Mouse (Mus musculus): Measurements from ENCODE around the gene Plekhd1. TPM values are rescaled to one million over a fixed set of nuclear protein-coding genes. Genes with fewer than 3 reads are reported as not detected.

The Plekhd1 gene
- total and polyA plus RNA-seq, 3 experiments = 0.04 TPM; not detected in 2

GRCm38 (mm10) chr12:80644506-80644868 is 47.9 kb upstream of the Plekhd1 start:
- H3K9ac ChIP-seq (ENCODE audit: control insufficient read depth, low read depth, low read length, poor library complexity, severe bottlenecking) = peak overlapping the region; percentile 85
- H3K36me3 ChIP-seq (ENCODE audit: control insufficient read depth in 1 of 2, insufficient read depth in 2 of 2, low read length in 2 of 2) = peaks cover 23 to 39% of the 10 kb centered on the region in 2 experiments
- TF ChIP-seq GATA1 (IDR thresholded peaks at IDR 0.05; ENCODE audit: low read depth, low read length) = no peak
- TF ChIP-seq POLR2A (IDR thresholded peaks at IDR 0.05; ENCODE audit: control insufficient read depth in 1 of 2, insufficient read depth in 1 of 2, low read depth in 1 of 2, low read length in 2 of 2, poor library complexity in 1 of 2) = peak in 1 of 2 experiments; percentile 6; a peak in 1 of 4 replicates
- no peak for TF ChIP-seq ELF1 (IDR thresholded peaks at IDR 0.05; ENCODE audit: low read depth, low read length)
- TF ChIP-seq BHLHE40 (IDR thresholded peaks at IDR 0.05; ENCODE audit: borderline replicate concordance, low read depth, low read length) = no peak
- peak overlapping the region; percentile 31 for H3K27ac ChIP-seq (ENCODE audit: control insufficient read depth, low read depth, low read length)
- peaks cover 12 to 13% of the 10 kb centered on the region in 2 experiments; a peak in 3 of 4 replicates for H3K4me1 ChIP-seq (ENCODE audit: control insufficient read depth in 1 of 2, insufficient read depth in 2 of 2, low read length in 2 of 2)
- peaks cover 67% of the 10 kb centered on the region for H3K79me2 ChIP-seq (ENCODE audit: control insufficient read depth, insufficient read depth, low read length, poor library complexity)
- no peak for DNase-seq (ENCODE audit: low read depth, low spot score)
- H3K27me3 ChIP-seq (ENCODE audit: control insufficient read depth in 1 of 2, insufficient read depth in 2 of 2, low read length in 2 of 2) = no peaks in the 10 kb centered on the region
- H3K4me3 ChIP-seq (ENCODE audit: control insufficient read depth in 1 of 2, insufficient read depth in 1 of 2, low read depth in 2 of 2, low read length in 2 of 2) = peak overlapping the region; percentile 79 to 84
- no peaks in the 10 kb centered on the region for H3K9me3 ChIP-seq (replicated peaks; ENCODE audit: insufficient read depth, low read length)

GRCm38 (mm10) chr12:80646377-80646776 is 46.0 kb upstream of the Plekhd1 start:
- Histone ChIP-seq H3K9me3 (replicated peaks; ENCODE audit: insufficient read depth, low read length) (no peaks in the 10 kb centered on the region), H3K79me2 (ENCODE audit: control insufficient read depth, insufficient read depth, low read length, poor library complexity) (peaks cover 65% of the 10 kb centered on the region), H3K9ac (ENCODE audit: control insufficient read depth, low read depth, low read length, poor library complexity, severe bottlenecking) (no peak overlapping the region), H3K27ac (ENCODE audit: control insufficient read depth, low read depth, low read length) (no peak overlapping the region), H3K36me3 (ENCODE audit: control insufficient read depth in 1 of 2, insufficient read depth in 2 of 2, low read length in 2 of 2) (peaks cover 10 to 33% of the 10 kb centered on the region in 2 experiments), H3K4me3 (ENCODE audit: control insufficient read depth in 1 of 2, insufficient read depth in 1 of 2, low read depth in 2 of 2, low read length in 2 of 2) (peak overlapping the region in 1 of 2 experiments; percentile 15; a peak in 1 of 4 replicates), H3K27me3 (ENCODE audit: control insufficient read depth in 1 of 2, insufficient read depth in 2 of 2, low read length in 2 of 2) (no peaks in the 10 kb centered on the region), H3K4me1 (ENCODE audit: control insufficient read depth in 1 of 2, insufficient read depth in 2 of 2, low read length in 2 of 2) (peaks cover 11 to 13% of the 10 kb centered on the region in 2 experiments; a peak in 3 of 4 replicates)
- no peak for DNase-seq (ENCODE audit: low read depth, low spot score)
- TF ChIP-seq POLR2AphosphoS2 (IDR thresholded peaks at IDR 0.05; ENCODE audit: low read length) (no peak), POLR2AphosphoS5 (IDR thresholded peaks at IDR 0.05; ENCODE audit: borderline replicate concordance, low read depth, low read length) (no peak), NELFE (IDR thresholded peaks at IDR 0.05; ENCODE audit: low read depth, low read length) (no peak), POLR2A (IDR thresholded peaks at IDR 0.05; ENCODE audit: control insufficient read depth in 1 of 2, insufficient read depth in 1 of 2, low read depth in 1 of 2, low read length in 2 of 2, poor library complexity in 1 of 2) (no peak), NRF1 (IDR thresholded peaks at IDR 0.05; ENCODE audit: insufficient read depth, low read depth, low read length, poor library complexity, severe bottlenecking) (no peak)

GRCm38 (mm10) chr12:80653951-80654658 is 38.3 kb upstream of the Plekhd1 start:
- H3K9me3 ChIP-seq (replicated peaks; ENCODE audit: insufficient read depth, low read length) = no peaks in the 10 kb centered on the region
- H3K79me2 ChIP-seq (ENCODE audit: control insufficient read depth, insufficient read depth, low read length, poor library complexity) = peaks cover 11% of the 10 kb centered on the region
- peaks cover 0 to 2% of the 10 kb centered on the region in 2 experiments; a peak in 1 of 4 replicates for H3K4me1 ChIP-seq (ENCODE audit: control insufficient read depth in 1 of 2, insufficient read depth in 2 of 2, low read length in 2 of 2)
- no peaks in the 10 kb centered on the region for H3K27me3 ChIP-seq (ENCODE audit: control insufficient read depth in 1 of 2, insufficient read depth in 2 of 2, low read length in 2 of 2)
- DNase-seq (ENCODE audit: low read depth, low spot score) = no peak
- TF ChIP-seq POLR2A (IDR thresholded peaks at IDR 0.05; ENCODE audit: control insufficient read depth in 1 of 2, insufficient read depth in 1 of 2, low read depth in 1 of 2, low read length in 2 of 2, poor library complexity in 1 of 2) (no peak), TCF12 (IDR thresholded peaks at IDR 0.05; ENCODE audit: low read depth, low read length) (no peak), MYB (IDR thresholded peaks at IDR 0.05; ENCODE audit: low read depth, low read length) (no peak), NRF1 (IDR thresholded peaks at IDR 0.05; ENCODE audit: insufficient read depth, low read depth, low read length, poor library complexity, severe bottlenecking) (no peak), SMC3 (IDR thresholded peaks at IDR 0.05; ENCODE audit: low read depth, low read length) (no peak), ETS1 (IDR thresholded peaks at IDR 0.05; ENCODE audit: low read depth, low read length) (no peak), BHLHE40 (IDR thresholded peaks at IDR 0.05; ENCODE audit: borderline replicate concordance, low read depth, low read length) (no peak), MAZ (IDR thresholded peaks at IDR 0.05; ENCODE audit: low read depth, low read length) (no peak), NELFE (IDR thresholded peaks at IDR 0.05; ENCODE audit: low read depth, low read length) (no peak), CTCF (IDR thresholded peaks at IDR 0.05 in 2 of 3, conservative IDR thresholded peaks at IDR 0.05 in 1 of 3; ENCODE audit: control insufficient read depth in 1 of 3, insufficient read depth in 1 of 3, low read depth in 2 of 3, low read length in 3 of 3, poor library complexity in 1 of 3, severe bottlenecking in 1 of 3) (no peak)
- H3K9ac ChIP-seq (ENCODE audit: control insufficient read depth, low read depth, low read length, poor library complexity, severe bottlenecking) = no peak overlapping the region
- H3K4me3 ChIP-seq (ENCODE audit: control insufficient read depth in 1 of 2, insufficient read depth in 1 of 2, low read depth in 2 of 2, low read length in 2 of 2) = no peak overlapping the region
- H3K27ac ChIP-seq (ENCODE audit: control insufficient read depth, low read depth, low read length) = no peak overlapping the region
- H3K36me3 ChIP-seq (ENCODE audit: control insufficient read depth in 1 of 2, insufficient read depth in 2 of 2, low read length in 2 of 2) = peaks cover 0 to 2% of the 10 kb centered on the region in 2 experiments; a peak in 1 of 4 replicates
